In the genomic region with DNA sequence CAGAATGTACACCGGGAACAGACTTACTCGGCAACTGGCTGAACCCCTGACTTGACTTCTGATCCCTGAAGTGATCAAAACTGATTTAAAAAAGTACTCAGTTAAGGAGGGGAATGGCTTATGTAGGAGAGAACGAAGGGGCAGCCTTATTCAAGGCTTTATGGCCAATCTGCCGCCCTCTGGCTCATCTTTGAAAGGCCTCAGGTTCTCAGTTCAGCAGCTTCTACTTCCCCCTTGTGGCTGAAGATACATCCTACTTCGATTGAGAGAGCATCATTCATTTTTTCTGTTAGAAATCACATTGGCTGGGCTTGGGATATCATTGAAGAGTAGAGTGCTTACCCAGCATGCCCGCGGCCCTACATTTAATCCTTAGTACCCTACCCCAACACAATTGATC, we compare ENCODE assay signal across 11 mouse cellular contexts. TPM values are rescaled to one million over a fixed set of nuclear protein-coding genes. Genes with fewer than 3 reads are reported as not detected.
A peak's percentile ranks its signal among the peaks of the same experiment; 100 is the strongest.
DNase-seq lines count a peak whose midpoint lies in the region; ATAC-seq and TF ChIP-seq lines count a peak whose summit lies in the region.
"Had no signal": no experiment of that assay in that cellular context is flagged by ENCODE, and none has a peak within 500 bp of the region (broad histone marks: within the 10 kb centered on the region; RNA-seq: fewer than 3 reads in every experiment).

No protein-coding gene starts in this region.

- TF ChIP-seq CTCF in heart, postnatal 0 days (IDR thresholded peaks at IDR 0.05; ENCODE audit: low read depth) = peak; percentile 58
- TF ChIP-seq CTCF in lung, embryonic 14.5 days (IDR thresholded peaks at IDR 0.05; ENCODE audit: low read depth) = peak; percentile 70

- no peaks in the 10 kb centered on the region for H3K9me3 ChIP-seq in heart, postnatal 0 days (replicated peaks; ENCODE audit: control insufficient read depth, low read length)
- H3K9me3 ChIP-seq in lung, embryonic 14.5 days (ENCODE audit: low read depth, low read length) = no peaks in the 10 kb centered on the region
- H3K9me3 ChIP-seq: embryonic facial prominence, embryonic 12.5 days; liver, embryonic 13.5 days; stomach, embryonic 15.5 days had no signal

- H3K4me2 ChIP-seq in heart, postnatal 0 days (ENCODE audit: low read depth, low read length) = no peak overlapping the region
- no peak overlapping the region for H3K4me2 ChIP-seq in lung, embryonic 14.5 days
- H3K4me2 ChIP-seq: embryonic facial prominence, embryonic 12.5 days; liver, embryonic 13.5 days; stomach, embryonic 15.5 days had no signal

- H3K36me3 ChIP-seq in heart, postnatal 0 days (replicated peaks; ENCODE audit: control insufficient read depth, insufficient read depth, low read length) = no peaks in the 10 kb centered on the region
- H3K36me3 ChIP-seq in lung, embryonic 14.5 days (ENCODE audit: insufficient read depth) = no peaks in the 10 kb centered on the region
- H3K36me3 ChIP-seq: embryonic facial prominence, embryonic 12.5 days; liver, embryonic 13.5 days; stomach, embryonic 15.5 days had no signal

- no peak overlapping the region for H3K27ac ChIP-seq in heart, postnatal 0 days (ENCODE audit: low read depth)
- no peak overlapping the region for H3K27ac ChIP-seq in lung, embryonic 14.5 days (ENCODE audit: low read depth)
- H3K27ac ChIP-seq: embryonic facial prominence, embryonic 12.5 days; liver, embryonic 13.5 days; stomach, embryonic 15.5 days had no signal

- no peaks in the 10 kb centered on the region for H3K4me1 ChIP-seq in heart, postnatal 0 days (ENCODE audit: control insufficient read depth, insufficient read depth)
- no peaks in the 10 kb centered on the region for H3K4me1 ChIP-seq in lung, embryonic 14.5 days (ENCODE audit: insufficient read depth)
- H3K4me1 ChIP-seq: embryonic facial prominence, embryonic 12.5 days; stomach, embryonic 15.5 days had no signal

- no peak for ATAC-seq in heart, postnatal 0 days (ENCODE audit: insufficient read depth, low read depth)
- peak; percentile 25; the same call in 1 of the 2 replicates for ATAC-seq in lung, embryonic 14.5 days (ENCODE audit: insufficient read depth)
- ATAC-seq in erythroblast, adult 5-6 weeks (replicated peaks; ENCODE audit: low FRiP score, poor library complexity, severe bottlenecking) = no peak

- DNase-seq in heart, postnatal 0 days (ENCODE audit: low spot score) = peak; percentile 43
- no peak for DNase-seq in heart, postnatal 36 days
- peak; percentile 78 for DNase-seq in 3T3-L1 (ENCODE audit: low read depth, low spot score)
- peak; percentile 79 for DNase-seq in ES-CJ7 (ENCODE audit: low read depth, low spot score)
- DNase-seq in lung, embryonic 14.5 days = peak; percentile 80
- DNase-seq in right cerebral cortex, postnatal 14 days = no peak
- DNase-seq in frontal cortex, adult 2 months (ENCODE audit: extremely low spot score in 1 of 2, low spot score in 1 of 2) = no peak
- DNase-seq: liver, embryonic 13.5 days had no signal

- no peak overlapping the region for H3K9ac ChIP-seq in heart, postnatal 0 days (replicated peaks; ENCODE audit: low read depth, low read length)
- H3K9ac ChIP-seq in lung, embryonic 14.5 days = no peak overlapping the region
- H3K9ac ChIP-seq: embryonic facial prominence, embryonic 12.5 days; liver, embryonic 13.5 days; stomach, embryonic 15.5 days had no signal

- H3K4me3 ChIP-seq in heart, postnatal 0 days (ENCODE audit: low read depth, low read length) = no peak overlapping the region
- H3K4me3 ChIP-seq in lung, embryonic 14.5 days (ENCODE audit: low read depth, low read length) = no peak overlapping the region
- H3K4me3 ChIP-seq: embryonic facial prominence, embryonic 12.5 days; liver, embryonic 13.5 days; stomach, embryonic 15.5 days had no signal

- intact Hi-C loops in heart, postnatal 36 days (cut with DNase I) = loop anchor here (2.0 kb wide), 1 partner anchor 167 kb away; no protein-coding TSS in a partner anchor

- no peaks in the 10 kb centered on the region for H3K27me3 ChIP-seq in heart, postnatal 0 days (ENCODE audit: control insufficient read depth, insufficient read depth, low read length)
- H3K27me3 ChIP-seq in lung, embryonic 14.5 days (ENCODE audit: insufficient read depth, low read length) = no peaks in the 10 kb centered on the region
- H3K27me3 ChIP-seq: embryonic facial prominence, embryonic 12.5 days; liver, embryonic 13.5 days; stomach, embryonic 15.5 days had no signal

- TF ChIP-seq EP300 in heart, postnatal 0 days (IDR thresholded peaks at IDR 0.05; ENCODE audit: low read depth) = no peak

- WGBS in heart, postnatal 0 days = 53% methylated on average over 7 of the region's 7 CpGs
- WGBS in lung, embryonic 14.5 days = 56% methylated on average over 7 of the region's 7 CpGs

RNA-seq across cellular contexts. Expression of gene Cd69, which starts 19.2 kb away (rescaled TPM):
- total RNA-seq in heart, postnatal 0 days (2014; rRNA removed; ENCODE audit: low replicate concordance) = not detected in 2 replicates
- not detected in 2 replicates for polyA plus RNA-seq in heart, postnatal 0 days (2015; fragmentation: Nextera tagmentation; extraction: Ambion mirVana)
- under 1 TPM in 1 of 2 experiments, not detected in 1; 0.28 TPM for total RNA-seq in heart, postnatal 36 days (2021)
- not detected in 2 replicates for polyA plus RNA-seq in lung, embryonic 14.5 days (2014; fragmentation: Nextera tagmentation; extraction: Ambion mirVana)
- total RNA-seq in erythroblast, adult 5-6 weeks (2015; ENCODE audit: low replicate concordance) = 4.2 and 17.3 TPM in 2 replicates
- 2.6 and 3.7 TPM in 2 replicates for total RNA-seq in erythroblast, adult 5-6 weeks (2017; ENCODE audit: low replicate concordance)
- polyA plus RNA-seq in frontal cortex, adult 2 months (2012; rRNA removed) = 0.20 TPM in 1 of 2 replicates, not detected in the other
- polyA plus RNA-seq: embryonic facial prominence, embryonic 12.5 days had no signal

Comparison
In these comparisons a context has a peak if more than half of its experiments do, and no peak if none do; other contexts are left out.
1. DNase-seq: peak in heart, postnatal 0 days (single experiment), 3T3-L1 (single experiment), ES-CJ7 (single experiment) and lung, embryonic 14.5 days (single experiment); none in heart, postnatal 36 days (0 of 2), right cerebral cortex, postnatal 14 days (single experiment) and frontal cortex, adult 2 months (0 of 2).